Mouse (Mus musculus) spleen, adult 2 months (tissue): ENCODE data around the gene Sgk1.

ENCODE experiments used
- CTCF ChIP-seq: fragments of 200-500 bp; IDR thresholded peaks from 2 replicates; pipeline ENCODE4 v1.5.1; 2011; ENCODE audit warnings: mild to moderate bottlenecking, inconsistent platforms; ENCODE audit not compliant: insufficient read depth, insufficient read length, insufficient replicate concordance; ENCODE audit errors: extremely low read depth
- POLR2A ChIP-seq: fragments of 200-500 bp; IDR thresholded peaks from 2 replicates; pipeline ENCODE4 v1.6.1; 2011; ENCODE audit warnings: low read depth, low read length, inconsistent platforms

DNA sequence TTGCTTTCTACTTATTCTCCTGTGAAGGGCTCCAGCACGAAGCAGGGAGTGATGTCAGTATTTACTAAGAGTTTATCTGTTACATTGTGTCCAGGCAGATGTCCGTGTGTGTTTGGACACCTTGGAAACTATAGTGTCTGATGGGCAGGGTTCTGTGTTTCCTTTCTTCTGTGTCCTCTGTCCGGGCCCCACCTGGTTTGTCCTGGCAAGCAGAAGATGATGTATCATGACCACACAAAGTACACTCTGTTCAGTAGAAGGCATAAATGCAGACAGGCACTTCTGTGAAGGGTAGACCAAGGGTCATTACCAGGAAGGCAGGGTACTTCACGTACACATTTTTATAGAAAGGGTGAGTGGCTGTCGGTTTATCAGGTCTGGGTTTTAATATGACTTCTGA, 122.8 kb downstream of the Sgk1 start:
- TF ChIP-seq POLR2A: no peak
- TF ChIP-seq CTCF: no peak
